Mouse (Mus musculus) urinary bladder, postnatal 10 days (tissue): ENCODE results near the gene Med13l.

ENCODE experiments used
- DNase-seq: peaks from one replicate; pipeline ENCODE4 v3.0.0; 2022; ENCODE audit warnings: low spot score

Gene Med13l

DNA sequence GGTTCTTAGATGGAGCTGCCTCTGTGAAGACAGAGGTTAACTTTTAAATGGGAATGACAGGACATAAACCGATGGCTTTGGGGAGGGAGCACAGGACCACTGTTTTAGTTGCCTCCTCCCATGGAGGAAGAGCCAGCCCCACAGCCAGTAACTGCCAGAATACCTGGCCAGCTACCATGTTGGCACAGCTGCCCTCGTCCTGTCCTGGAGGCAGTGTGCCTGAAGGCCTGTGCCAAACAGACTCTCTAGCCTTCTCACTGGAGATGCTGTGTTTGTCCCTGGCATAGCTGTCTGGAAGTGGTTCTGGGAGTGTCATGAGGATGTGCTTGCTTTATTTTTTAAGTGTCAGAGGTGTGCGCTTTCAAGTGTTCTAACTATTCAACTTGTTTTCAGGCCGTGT lies 173.1 kb downstream of the Med13l start:
- DNase-seq = no peak

DNA sequence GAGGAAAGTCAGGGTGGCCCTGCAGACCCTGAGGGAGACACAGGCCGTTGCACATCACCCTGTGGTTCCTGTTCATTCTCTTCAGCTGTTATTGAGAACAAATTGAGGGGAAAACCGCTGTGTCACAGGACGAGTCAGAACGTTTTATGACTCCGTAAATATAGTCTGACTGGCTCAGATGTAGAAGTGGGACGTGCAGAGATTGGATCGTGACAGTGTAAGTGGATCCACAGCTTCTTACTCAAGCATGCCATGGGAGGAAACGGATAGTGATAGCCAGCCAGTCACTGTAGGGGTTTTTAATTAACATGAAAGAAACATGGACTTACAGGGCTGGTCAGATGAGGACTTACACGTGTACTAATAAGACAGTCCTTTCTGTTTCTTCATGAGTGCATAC lies 174.0 kb downstream of the Med13l start:
- no peak for DNase-seq

DNA sequence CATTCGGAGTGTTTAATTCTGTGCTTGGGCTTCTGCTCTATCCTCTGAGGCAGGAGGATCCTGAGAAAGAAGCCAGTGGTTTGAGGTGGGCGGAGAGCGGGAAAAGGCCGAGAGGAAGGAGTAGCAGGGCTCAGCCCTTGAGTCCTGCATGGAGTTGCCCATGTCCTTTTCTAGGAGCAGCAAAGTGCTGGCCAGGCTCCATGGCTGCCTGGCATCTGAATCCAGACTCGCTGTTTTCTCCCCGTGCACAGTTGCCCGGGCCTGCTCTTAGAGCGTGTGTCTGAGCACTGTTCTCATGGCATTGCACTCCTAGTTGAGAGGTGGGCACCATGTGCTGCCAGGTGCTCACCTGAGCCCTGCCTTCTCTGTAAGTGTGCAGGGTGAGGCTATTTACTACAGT lies 175.3 kb downstream of the Med13l start:
- DNase-seq = no peak

DNA sequence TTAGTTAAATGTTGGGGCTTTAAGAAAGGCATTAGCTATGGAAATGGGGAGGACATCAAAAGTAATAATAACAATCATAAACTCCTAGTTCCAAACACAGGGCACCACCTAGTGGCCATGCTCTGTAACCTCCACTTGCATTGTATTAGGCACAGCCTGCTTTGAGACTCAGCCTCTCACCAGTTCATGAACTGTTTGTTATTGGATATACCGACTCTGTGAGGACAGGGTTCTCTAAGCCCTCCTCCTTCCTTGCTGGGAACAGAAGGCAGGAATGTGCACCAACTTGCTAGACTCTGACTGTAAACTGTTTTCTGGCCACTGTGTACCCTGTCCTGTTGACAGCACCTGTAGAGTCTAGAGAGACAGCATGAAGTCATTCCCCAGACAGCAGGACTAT lies 177.1 kb downstream of the Med13l start:
- DNase-seq = no peak

DNA sequence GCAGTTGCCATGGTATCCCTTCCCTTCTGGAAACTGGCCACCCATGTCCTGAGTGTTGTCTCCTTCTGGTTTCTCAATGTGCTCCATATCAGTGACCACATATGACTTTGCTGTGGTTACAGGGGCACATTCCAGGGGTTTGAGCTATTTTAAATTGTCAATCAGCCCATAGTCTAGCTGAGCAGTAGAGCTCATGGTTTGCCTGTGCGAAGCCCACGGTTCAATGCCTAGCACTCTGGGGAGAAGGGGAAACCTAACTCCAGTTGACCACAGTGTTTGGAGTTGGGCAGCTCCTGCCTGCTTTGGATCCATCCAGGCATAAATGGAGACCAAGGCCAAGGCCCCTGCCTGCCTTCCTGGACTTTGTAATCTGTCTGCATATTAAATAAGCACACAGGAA lies 182.6 kb downstream of the Med13l start:
- no peak for DNase-seq

DNA sequence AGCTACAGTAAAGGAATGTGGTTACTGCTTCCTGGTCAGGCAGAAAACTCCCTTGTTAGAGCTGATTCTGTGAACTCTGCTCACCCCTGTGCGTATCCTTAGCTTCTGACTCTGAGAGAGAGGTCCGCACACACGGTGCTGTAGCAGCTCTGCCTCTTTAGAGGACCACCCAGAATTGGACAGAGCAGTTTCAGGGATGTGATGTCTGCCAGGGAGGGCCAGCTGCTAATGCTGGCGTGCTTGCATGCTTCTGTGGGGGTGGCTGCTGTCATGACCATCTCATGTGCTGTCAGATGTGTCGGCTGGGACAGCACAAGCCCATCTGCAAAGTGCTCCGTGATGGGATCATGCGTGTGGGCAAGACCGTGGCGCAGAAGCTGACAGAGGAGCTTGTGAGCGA lies 186.5 kb downstream of the Med13l start:
- DNase-seq = no peak

GRCm38 (mm10) chr5:118751446-118752179 lies 191.1 kb downstream of the Med13l start:
- DNase-seq = no peak

GRCm38 (mm10) chr5:118752868-118753267 lies 192.4 kb downstream of the Med13l start:
- DNase-seq = no peak

DNA sequence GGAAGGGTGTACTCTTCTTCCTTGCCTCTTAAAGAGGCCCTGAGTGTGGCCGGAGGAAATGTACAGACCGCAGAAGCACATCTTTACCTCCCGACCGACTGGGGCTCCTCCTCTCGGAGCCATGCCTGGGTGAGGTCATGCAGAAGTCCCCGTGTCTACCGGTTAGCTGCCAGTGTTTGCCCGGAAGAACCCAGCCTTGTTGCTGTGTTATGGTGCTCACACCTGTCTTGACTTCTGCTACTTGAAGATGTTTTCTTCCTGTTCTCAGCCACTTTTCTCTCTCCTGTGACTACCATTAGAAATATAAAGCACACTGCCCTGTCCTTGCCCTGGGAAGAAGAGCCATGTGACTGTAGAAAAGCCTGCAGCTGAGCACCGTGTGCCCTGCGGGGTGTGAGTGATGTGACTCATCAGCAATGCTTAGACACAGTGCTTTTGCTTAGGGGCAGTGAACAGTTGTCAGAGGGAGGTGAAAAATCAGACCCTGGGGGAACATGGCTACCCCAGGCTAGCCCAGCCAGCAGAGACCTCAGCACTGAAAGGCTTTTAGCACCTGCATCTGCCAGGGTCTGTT lies 193.1 kb downstream of the Med13l start:
- DNase-seq = no peak

GRCm38 (mm10) chr5:118754191-118754759 lies 193.8 kb downstream of the Med13l start:
- DNase-seq = no peak

- no peak for DNase-seq
Measured at GRCm38 (mm10) chr5:118756078-118756477, 195.6 kb downstream of the Med13l start.

- no peak for DNase-seq
Measured at GRCm38 (mm10) chr5:118757396-118758301, 197.2 kb downstream of the Med13l start.

DNA sequence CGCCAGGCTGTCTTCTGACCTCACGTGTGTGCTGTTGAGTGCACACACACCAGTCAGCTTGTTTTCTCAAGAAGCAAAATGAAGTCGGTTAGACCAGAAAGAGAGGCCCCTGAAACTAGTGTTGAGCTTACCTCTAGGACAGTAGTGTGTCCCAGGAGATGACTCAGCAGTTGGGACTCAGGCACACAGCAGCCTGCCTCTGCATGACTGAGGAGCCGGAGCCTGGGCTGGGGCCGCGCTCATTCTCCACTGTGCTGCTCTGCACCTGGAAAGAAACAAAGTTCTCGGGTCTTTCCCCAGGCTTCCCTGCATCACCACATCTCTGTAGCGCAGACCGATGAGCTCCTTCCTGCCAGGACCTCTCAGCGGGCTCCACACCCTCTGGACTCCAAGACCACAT lies 200.5 kb downstream of the Med13l start:
- no peak for DNase-seq

- DNase-seq = no peak
Measured at GRCm38 (mm10) chr5:118762499-118763185, 202.2 kb downstream of the Med13l start.

GRCm38 (mm10) chr5:118763353-118763752 lies 202.9 kb downstream of the Med13l start:
- no peak for DNase-seq

DNA sequence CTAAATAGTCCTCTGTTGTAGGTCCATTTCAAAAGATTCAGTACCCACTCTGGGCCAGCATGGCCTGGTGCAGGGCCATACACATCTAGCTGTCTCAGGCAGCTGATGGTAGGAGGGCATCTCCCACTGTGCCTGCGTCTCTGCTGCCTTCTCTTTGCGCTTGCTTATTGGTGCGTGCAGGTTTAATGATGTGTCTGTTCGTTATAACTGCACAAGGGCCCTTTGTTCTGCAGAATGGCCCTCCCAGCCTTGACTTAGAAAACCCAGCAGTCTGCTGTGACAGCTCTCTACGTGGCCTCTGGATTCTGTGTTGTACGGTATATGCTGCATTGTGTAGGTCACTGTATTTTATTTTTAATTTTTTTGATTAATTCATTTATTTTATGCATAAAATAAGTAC lies 208.7 kb downstream of the Med13l start:
- no peak for DNase-seq

DNA sequence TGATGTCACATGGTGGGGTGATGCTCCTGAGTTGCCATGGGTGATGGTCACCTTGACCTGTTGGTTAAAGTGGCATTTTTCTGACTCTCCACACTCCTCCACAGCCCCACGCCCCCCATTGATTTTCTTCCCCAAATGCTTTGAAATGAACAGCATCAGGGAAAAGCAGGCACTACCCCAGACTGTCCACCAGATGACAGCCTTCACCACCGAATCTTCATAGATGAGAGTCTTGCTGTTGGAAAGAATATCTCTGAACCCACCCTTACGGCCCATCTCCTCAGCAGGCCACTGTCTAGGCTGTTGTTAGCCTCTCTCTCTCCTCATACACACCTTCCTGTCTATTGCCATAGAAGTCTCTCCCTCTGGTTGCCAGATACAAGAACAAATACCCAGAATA lies 213.4 kb downstream of the Med13l start:
- DNase-seq = no peak

DNA sequence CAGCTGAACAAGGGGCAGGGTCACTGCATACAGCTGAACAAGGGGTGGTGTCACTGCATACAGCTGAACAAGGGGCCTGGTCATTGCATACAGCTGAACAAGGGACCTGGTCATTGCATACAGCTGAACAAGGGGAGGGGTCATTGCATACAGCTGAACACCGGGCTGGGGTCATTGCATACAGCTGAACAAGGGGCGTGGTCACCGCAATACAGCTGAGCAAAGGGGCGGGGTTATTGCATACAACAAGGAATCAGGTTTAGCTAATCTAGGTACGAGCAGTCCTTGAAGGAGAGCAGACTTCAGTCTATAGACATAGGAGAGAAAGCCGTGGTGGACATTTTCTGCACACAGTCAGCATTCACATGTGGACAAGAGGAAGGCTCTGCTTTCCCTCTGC lies 215.9 kb downstream of the Med13l start:
- DNase-seq = no peak

- peak; percentile 62 for DNase-seq
Measured at GRCm38 (mm10) chr5:118781598-118781997, 221.1 kb downstream of the Med13l start.

DNA sequence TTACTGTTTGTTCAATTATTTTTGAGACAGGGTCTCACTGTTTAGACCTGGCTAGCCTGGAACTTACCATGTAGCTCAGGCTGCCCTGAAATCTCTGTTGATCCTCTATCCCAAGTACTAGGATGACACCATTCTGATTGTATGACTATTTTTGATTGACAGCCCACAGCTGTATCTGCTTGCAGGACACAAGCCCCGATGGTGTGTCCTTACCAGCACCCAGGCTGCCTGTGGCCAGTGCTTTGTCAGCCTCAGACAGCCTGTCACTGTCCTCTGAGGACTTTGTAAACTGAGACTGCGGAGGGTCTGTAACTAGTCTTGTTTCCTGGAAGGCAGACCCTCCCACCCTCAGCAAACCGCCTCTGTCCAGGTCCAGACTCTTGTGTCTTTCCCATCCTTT lies 221.7 kb downstream of the Med13l start:
- DNase-seq = no peak

- no peak for DNase-seq
Measured at GRCm38 (mm10) chr5:118789226-118789625, 228.7 kb downstream of the Med13l start.

GRCm38 (mm10) chr5:118789776-118790175 lies 229.3 kb downstream of the Med13l start:
- no peak for DNase-seq
